Comparison of ENCODE assay signal across 21 mouse cellular contexts in genomic region chr1:22136571-22137122, GRCm38 (mm10).
DNase-seq lines count a peak whose midpoint lies in the region; ATAC-seq lines count a peak whose summit lies in the region.
"Had no signal": no experiment of that assay in that cellular context is flagged by ENCODE, and none has a peak within 500 bp of the region (broad histone marks: within the 10 kb centered on the region; RNA-seq: fewer than 3 reads in every experiment).

No protein-coding gene starts in this region.

- DNase-seq in frontal cortex, postnatal 25 days (ENCODE audit: low spot score in 2 of 2): no peak
- DNase-seq in left cerebral cortex, postnatal 14 days (ENCODE audit: low spot score in 2 of 2): peak; percentile 7 to 44
- no peak for DNase-seq in left cerebral cortex, adult 18-20 months (ENCODE audit: low spot score in 2 of 2)
- DNase-seq in right cerebral cortex, postnatal 25 days: peak; percentile 5
- no peak for DNase-seq in right cerebral cortex, adult 2 months (ENCODE audit: low spot score in 2 of 2)
- peak; percentile 6 for DNase-seq in lung, postnatal 36 days
- DNase-seq in thymus, postnatal 14 days: no peak
- DNase-seq: adrenal gland, postnatal 10 days; cerebellum, adult 2 months; cerebellum, postnatal 25 days; gastrocnemius, postnatal 25 days; heart, adult 18-20 months; heart, postnatal 10 days; kidney, postnatal 14 days; liver; retina, postnatal 1 day had no signal

- intact Hi-C loops in left cerebral cortex, postnatal 14 days (cut with DNase I): no loop called here

- peak; percentile 92 for ATAC-seq in frontal cortex, adult (ENCODE audit: low TSS enrichment)
- ATAC-seq: activated CD4-positive, CD25-positive, alpha-beta regulatory T cell, adult 4 months; hindbrain, postnatal 0 days; intestine, embryonic 16.5 days; midbrain, embryonic 16.5 days had no signal

Comparison
In these comparisons a context has a peak if more than half of its experiments do, and no peak if none do; other contexts are left out.
1. DNase-seq: peak in left cerebral cortex, postnatal 14 days (2 of 2), right cerebral cortex, postnatal 25 days (single experiment) and lung, postnatal 36 days (single experiment); none in frontal cortex, postnatal 25 days (0 of 2), left cerebral cortex, adult 18-20 months (0 of 2), right cerebral cortex, adult 2 months (0 of 2) and thymus, postnatal 14 days (single experiment).